Mouse (Mus musculus) ovary, adult 18-20 months (tissue): ENCODE data around the gene Efcab12.

ENCODE experiments used
- DNase-seq: peaks from one replicate; pipeline ENCODE4 v3.0.0; 2022; ENCODE audit warnings: low spot score, mixed read lengths

Efcab12 gene

DNA sequence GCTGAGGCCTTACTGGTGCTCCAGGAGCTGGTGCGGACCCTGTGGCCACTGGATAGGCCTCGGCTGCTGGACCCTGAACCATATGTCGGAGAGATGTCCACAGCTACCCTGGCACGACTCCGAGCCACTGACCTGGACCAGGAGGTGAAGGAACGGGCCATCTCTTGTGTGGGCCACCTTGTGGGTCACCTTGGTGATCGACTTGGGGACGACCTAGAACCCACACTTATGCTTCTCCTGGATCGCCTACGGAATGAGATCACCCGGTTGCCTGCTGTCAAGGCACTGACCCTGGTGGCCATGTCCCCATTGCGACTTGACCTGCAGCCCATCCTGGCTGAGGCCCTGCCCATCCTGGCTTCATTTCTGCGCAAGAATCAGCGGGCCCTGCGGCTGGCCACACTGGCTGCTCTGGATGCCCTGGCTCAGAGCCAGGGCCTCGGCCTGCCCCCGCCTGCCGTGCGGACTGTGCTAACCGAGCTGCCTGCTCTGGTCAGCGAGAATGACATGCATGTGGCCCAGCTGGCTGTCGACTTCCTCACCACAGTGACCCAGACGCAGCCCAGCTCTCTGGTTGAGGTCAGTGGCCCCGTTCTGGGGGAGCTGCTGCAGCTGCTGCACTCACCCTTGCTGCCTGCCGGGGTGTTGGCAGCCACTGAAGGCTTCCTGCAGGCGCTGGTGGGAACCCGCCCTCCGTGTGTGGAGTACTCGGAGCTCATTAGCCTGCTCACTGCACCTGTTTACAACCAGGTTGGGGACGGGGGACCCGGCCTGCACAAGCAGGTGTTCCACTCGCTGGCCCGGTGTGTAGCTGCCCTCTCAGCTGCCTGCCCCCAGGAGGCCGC is 46.1 kb downstream of the Efcab12 start:
- no peak for DNase-seq

DNA sequence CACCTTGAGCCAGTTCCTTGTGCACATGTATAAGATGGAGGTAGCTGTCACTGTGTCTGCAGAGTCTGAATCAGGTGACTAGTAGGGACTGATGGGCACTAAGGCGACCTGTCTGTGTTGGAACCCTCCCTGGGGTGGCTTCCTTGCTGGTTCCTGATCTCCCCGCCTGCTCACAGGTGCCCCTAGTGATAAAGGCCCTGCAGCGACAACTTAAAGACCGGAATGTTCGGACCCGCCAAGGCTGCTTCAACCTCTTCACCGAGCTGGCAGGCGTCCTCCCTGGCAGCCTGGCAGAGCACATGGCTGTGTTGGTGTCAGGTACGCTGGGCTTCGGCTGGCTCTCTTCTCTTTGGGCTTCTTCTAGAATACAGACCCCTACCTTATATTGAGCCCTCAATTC is 47.2 kb downstream of the Efcab12 start:
- no peak for DNase-seq

DNA sequence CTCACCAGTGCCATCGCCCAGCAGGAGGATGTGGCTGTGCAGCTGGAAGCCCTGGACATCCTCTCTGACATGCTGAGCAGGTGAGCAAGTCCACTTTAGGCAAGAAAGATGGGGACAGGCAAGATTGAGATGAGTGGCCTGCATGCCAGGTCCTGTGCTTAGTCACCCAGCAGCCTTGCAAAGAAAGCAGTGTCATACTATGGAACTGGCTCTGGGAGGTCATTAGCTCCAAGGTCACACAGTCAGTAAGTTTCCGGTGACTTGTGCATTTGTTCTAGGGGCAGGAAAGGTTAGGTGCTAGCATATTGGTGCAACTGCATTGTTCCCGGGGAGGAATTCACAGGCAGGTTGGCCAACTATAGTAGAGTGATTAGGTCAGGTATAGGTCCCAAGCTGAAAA is 55.4 kb downstream of the Efcab12 start:
- DNase-seq: no peak

GRCm38 (mm10) chr6:115776363-115776762 is 61.8 kb downstream of the Efcab12 start:
- DNase-seq: no peak

GRCm38 (mm10) chr6:115775838-115776237 is 62.4 kb downstream of the Efcab12 start:
- DNase-seq: no peak

GRCm38 (mm10) chr6:115774501-115774921 is 63.7 kb downstream of the Efcab12 start, which contains the start of gene Cand2:
Gene Cand2, plus strand, starts transcription at chr6:115774538.
- no peak for DNase-seq

GRCm38 (mm10) chr6:115773966-115774413 is 64.2 kb downstream of the Efcab12 start:
- DNase-seq: no peak

DNA sequence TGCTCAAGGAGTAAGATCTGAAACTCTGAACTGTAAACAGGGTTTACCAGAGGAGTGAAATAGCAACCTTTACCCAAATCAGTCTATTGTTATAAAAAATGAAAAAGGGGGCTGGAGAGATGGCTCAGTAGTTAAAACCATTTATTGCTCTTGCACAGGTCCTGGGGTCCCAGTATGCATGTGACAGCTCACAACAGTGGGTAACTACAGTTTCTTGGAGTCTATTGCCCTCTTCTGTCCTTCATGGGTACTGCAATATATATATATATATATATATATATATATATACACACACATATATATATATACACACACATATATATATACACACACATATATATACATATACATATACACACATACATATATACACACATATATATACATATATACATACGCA is 65.6 kb downstream of the Efcab12 start:
- DNase-seq: no peak

DNA sequence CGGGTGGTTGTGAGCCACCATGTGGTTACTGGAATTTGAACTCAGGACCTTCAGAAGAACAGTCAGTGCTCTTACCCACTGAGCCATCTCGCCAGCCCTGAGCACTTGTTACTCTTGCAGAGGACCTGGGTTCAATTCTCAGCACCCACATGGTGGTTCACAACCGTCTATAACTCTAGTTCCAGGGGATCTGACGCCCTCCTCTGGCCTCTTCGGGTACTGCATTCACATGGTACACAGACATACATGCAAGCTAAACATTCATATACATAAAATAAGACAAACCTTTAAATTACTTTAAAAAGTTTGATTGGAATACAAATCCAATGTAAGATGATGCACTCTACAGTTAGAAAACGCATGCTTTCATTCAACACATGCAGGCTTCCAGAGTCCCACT is 66.0 kb downstream of the Efcab12 start:
- DNase-seq: no peak

DNA sequence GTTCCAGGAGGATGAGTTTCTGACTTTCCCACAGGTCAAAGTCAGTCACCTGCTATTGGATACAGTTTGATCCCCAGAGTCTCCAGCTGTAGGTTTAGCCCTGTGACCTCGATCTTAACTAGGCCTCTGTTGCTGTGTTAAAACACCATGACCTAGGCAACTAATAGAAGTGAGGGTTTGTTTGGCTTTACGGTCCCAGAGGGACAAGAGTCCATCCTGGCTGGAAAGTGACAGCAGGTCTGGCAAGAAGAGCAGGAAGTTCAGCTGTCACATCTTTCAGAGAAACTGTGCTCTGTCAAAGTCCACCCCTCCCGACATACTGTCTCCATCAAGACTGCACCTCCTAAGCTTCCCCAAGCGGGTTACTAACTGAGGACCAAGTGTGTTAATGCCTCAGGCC is 67.4 kb downstream of the Efcab12 start:
- DNase-seq: no peak

DNA sequence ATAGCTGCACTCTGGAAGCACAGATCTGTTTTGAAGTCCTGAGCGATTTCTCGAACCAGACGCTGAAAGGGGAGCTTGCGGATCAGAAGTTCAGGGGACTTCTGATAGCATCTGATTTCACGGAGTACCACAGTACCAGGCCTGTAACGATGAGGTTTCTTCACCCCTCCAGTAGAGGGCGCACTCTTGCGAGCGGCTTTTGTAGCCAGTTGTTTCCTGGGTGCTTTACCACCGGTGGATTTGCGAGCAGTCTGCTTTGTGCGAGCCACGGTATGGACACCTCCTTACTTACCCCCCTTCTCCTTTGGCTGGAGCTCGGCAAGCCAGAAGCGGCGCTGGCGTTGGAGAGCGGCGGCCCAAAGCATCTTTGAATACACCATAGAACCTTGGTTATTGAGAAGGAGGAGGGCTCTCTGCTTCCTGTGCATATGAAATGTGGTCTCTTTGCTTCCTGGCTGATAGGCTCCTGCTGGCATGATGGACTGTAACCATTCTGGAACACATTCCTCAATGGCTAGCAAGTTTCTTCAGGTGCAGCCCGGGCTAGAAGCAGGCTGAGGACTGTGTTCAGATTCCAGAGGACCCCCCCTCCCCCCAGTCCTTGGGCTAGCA is 68.0 kb downstream of the Efcab12 start:
- DNase-seq: no peak

GRCm38 (mm10) chr6:115768207-115768606 is 70.0 kb downstream of the Efcab12 start:
- DNase-seq: no peak

- DNase-seq: no peak
Observed at GRCm38 (mm10) chr6:115767357-115767756, 70.9 kb downstream of the Efcab12 start.

GRCm38 (mm10) chr6:115764179-115764578 is 74.0 kb downstream of the Efcab12 start:
- peak; percentile 18 for DNase-seq

DNA sequence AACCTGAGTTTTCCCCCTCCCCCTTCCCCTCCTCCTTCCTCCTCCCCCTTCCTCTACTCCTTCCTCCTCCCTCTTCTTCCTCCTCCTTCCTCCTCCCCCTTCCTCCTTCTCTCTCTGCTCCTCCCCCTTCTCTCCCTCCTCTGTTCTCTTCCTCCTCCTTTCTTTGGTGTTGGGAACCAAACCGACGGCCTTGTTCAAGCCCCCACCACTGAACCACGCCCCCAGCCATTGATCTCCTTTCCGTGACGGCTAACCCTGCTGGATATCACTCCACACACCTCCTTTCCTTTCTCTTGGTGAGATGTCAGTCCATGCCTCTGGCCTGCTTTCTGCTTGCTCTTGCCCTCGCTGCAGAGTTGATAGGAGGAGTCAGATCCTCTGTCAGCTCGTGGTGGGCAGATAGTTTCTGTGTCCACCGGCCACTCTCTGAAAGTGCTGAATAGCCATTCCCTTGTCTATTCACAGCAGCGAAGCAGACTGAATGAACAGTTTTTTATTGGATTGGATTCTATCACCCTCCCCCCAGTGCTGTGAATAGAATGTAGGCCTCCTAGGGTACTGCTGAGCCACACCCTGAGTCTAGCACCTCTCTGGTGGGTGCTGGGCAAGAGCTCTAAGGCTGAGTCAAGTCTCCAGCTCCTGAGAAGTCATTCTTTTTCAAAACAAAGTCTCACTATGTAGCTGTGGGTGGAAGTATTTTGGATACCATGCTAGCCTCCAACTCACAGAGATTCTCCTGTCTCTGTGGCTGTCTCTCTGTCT is 76.0 kb downstream of the Efcab12 start, which contains the start of gene Tmem40:
Gene Tmem40, minus strand, starts transcription at position 416 of the 762 bp plus-strand sequence.
- no peak for DNase-seq

DNA sequence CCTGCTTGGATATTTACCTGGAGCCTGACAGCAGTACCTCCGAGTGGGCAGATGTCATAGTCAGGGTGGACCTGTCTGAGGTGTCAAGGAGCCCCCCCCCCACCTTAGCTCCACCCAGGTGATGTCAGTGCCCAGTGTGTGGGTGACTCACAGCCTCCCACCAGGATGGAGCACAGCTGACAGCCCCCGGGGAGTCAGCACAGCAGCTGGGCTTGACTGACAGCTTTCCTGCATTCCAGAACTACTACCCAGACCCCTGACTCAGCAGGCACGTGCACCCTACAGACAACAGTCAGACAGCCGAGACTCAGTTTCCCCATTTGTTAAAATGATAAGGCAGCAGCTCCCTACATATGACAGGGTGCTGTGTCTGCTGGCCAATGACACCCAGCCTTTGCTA is 77.2 kb downstream of the Efcab12 start:
- DNase-seq: no peak
